Mouse (Mus musculus) frontal cortex, adult 2 months (tissue): ENCODE data around the gene Tmem210. TPM values are rescaled to one million over a fixed set of nuclear protein-coding genes. Genes with fewer than 3 reads are reported as not detected.

Experiments used
- DNase-seq, 2 experiments: peaks; one replicate each; pipeline ENCODE4 v3.0.0; 2022; ENCODE audit warnings: low spot score in 1 of 2; ENCODE audit errors: extremely low spot score in 1 of 2
- polyA plus RNA-seq: library from polyadenylated mRNA; depleted of rRNA; stranded (reverse); fragments of >200 nt; gene quantifications from 2 replicates; pipeline ENCODE4 v1.2.3, GENCODE M21; 2012; rRNA removed

The Tmem210 gene
- polyA plus RNA-seq, 1 experiment = not detected

GRCm38 (mm10) chr2:25332286-25333160 lies 44.6 kb downstream of the Tmem210 start, which contains the start of gene Man1b1:
Gene Man1b1, plus strand, starts transcription at chr2:25332338.
- peak; percentile 98 to 100 for DNase-seq

DNA sequence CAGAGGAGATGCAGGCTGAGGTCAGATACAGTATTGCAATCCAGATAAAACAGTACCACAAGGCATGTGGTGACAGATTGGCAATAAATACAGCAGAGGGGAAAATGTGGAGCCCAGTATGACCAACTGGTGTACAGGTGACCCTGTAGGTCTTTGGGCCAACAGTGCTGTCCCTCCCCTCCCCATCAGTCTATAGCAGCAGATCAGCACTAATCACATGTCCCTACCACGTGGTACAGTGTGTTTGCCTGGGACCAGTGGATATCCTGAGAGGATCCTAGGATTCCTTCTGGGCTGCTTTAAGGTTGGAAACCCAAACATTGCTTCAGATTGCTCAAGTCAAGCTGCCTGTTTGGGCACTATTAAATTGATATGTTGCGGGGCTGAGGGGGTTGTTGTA lies 45.6 kb downstream of the Tmem210 start:
- DNase-seq = no peak

- DNase-seq = no peak
Measured at GRCm38 (mm10) chr2:25338303-25338702, 50.4 kb downstream of the Tmem210 start.

Other genes starting within 250 kb of the Tmem210 start
- 638 and 695 TPM in 2 replicates for gene Nsmf, start 233.8 kb upstream of the Tmem210 start, polyA plus RNA-seq
- 0.08 TPM in 1 of 2 replicates, not detected in the other for gene Entpd8, start 207.8 kb upstream of the Tmem210 start, polyA plus RNA-seq
- gene Noxa1, start 193.0 kb upstream of the Tmem210 start, polyA plus RNA-seq = not detected in 2 replicates
- 38.7 and 39.1 TPM in 2 replicates for gene Nrarp, start 107.4 kb upstream of the Tmem210 start, polyA plus RNA-seq
- gene Tor4a, start 91.3 kb upstream of the Tmem210 start, polyA plus RNA-seq = 2.6 and 3.0 TPM in 2 replicates
- 60.2 and 65.6 TPM in 2 replicates for gene Nelfb, start 76.7 kb upstream of the Tmem210 start, polyA plus RNA-seq
- 0.06 and 0.15 TPM in 2 replicates for gene Stpg3, start 73.5 kb upstream of the Tmem210 start, polyA plus RNA-seq
- 0.16 and 0.19 TPM in 2 replicates for gene Fam166a, start 69.4 kb upstream of the Tmem210 start, polyA plus RNA-seq
- 499 and 548 TPM in 2 replicates for gene Tubb4b, start 63.4 kb upstream of the Tmem210 start, polyA plus RNA-seq
- 0.08 and 0.15 TPM in 2 replicates for gene Slc34a3, start 53.8 kb upstream of the Tmem210 start, polyA plus RNA-seq
- gene Rnf224, start 51.4 kb upstream of the Tmem210 start, polyA plus RNA-seq = not detected in 2 replicates
- gene Rnf208, start 45.9 kb upstream of the Tmem210 start, polyA plus RNA-seq = 248 and 300 TPM in 2 replicates
- 0.24 and 0.53 TPM in 2 replicates for gene Cysrt1, start 45.7 kb upstream of the Tmem210 start, polyA plus RNA-seq
- gene AL732309.1, start 41.3 kb upstream of the Tmem210 start, polyA plus RNA-seq = 15.8 and 16.4 TPM in 2 replicates
- gene Tmem203, start 32.7 kb upstream of the Tmem210 start, polyA plus RNA-seq = 29.8 and 31.1 TPM in 2 replicates
- gene Tprn, start 25.5 kb upstream of the Tmem210 start, polyA plus RNA-seq = 13.5 and 18.9 TPM in 2 replicates
- gene Ssna1, start 15.7 kb upstream of the Tmem210 start, polyA plus RNA-seq = 75.4 and 86.0 TPM in 2 replicates
- gene Anapc2, start 15.7 kb upstream of the Tmem210 start, polyA plus RNA-seq = 69.9 and 79.0 TPM in 2 replicates
- gene Lrrc26, start 1.8 kb downstream of the Tmem210 start, polyA plus RNA-seq = 0.15 TPM in 1 of 2 replicates, not detected in the other
- 313 and 325 TPM in 2 replicates for gene Grin1, start 31.0 kb downstream of the Tmem210 start, polyA plus RNA-seq
- 31.1 and 31.8 TPM in 2 replicates for gene Man1b1, start 44.2 kb downstream of the Tmem210 start, polyA plus RNA-seq
- 62.5 and 63.9 TPM in 2 replicates for gene Dpp7, start 68.2 kb downstream of the Tmem210 start, polyA plus RNA-seq
- gene Uap1l1, start 77.5 kb downstream of the Tmem210 start, polyA plus RNA-seq = 15.0 and 17.9 TPM in 2 replicates
- 3.9 and 5.3 TPM in 2 replicates for gene Sapcd2, start 84.2 kb downstream of the Tmem210 start, polyA plus RNA-seq
- gene Entpd2, start 107.7 kb downstream of the Tmem210 start, polyA plus RNA-seq = 14.1 and 19.3 TPM in 2 replicates
- 383 and 426 TPM in 2 replicates for gene Npdc1, start 111.2 kb downstream of the Tmem210 start, polyA plus RNA-seq
- 0.40 and 0.67 TPM in 2 replicates for gene Fut7, start 135.1 kb downstream of the Tmem210 start, polyA plus RNA-seq
- 107 TPM in 2 replicates for gene Abca2, start 140.6 kb downstream of the Tmem210 start, polyA plus RNA-seq
- gene Clic3, start 168.7 kb downstream of the Tmem210 start, polyA plus RNA-seq = 0.42 and 1.4 TPM in 2 replicates
- 110 and 114 TPM in 2 replicates for gene Paxx, start 172.9 kb downstream of the Tmem210 start, polyA plus RNA-seq
- gene Ptgds, start 181.9 kb downstream of the Tmem210 start, polyA plus RNA-seq = 2,136 and 2,926 TPM in 2 replicates
- gene Lcn12, start 205.8 kb downstream of the Tmem210 start, polyA plus RNA-seq = not detected in 2 replicates
- gene Fbxw5, start 212.6 kb downstream of the Tmem210 start, polyA plus RNA-seq = 64.7 and 72.3 TPM in 2 replicates
- gene C8g, start 213.6 kb downstream of the Tmem210 start, polyA plus RNA-seq = 2.5 and 2.8 TPM in 2 replicates